Mouse (Mus musculus): ENCODE measurements at regions not wholly inside any gene's neighbourhood (a gene's known extent, or its start where the extent isn't known, plus 50 kb on each side); places are given as distances from the start of the nearest gene placed in this dataset.

GRCm38 (mm10) chr3:121902246-121902645 lies 50.1 kb upstream of the Arhgap29 start:
- 88% methylated on average over 15 of the region's 15 CpGs for WGBS (ENCODE audit: insufficient replicate concordance)
- H3K27ac ChIP-seq (ENCODE audit: low read depth, low read length), result no peak overlapping the region

GRCm38 (mm10) chr3:121900429-121900844 lies 51.9 kb upstream of the Arhgap29 start:
- Histone ChIP-seq H3K4me1 (ENCODE audit: control insufficient read depth, insufficient read depth, low read length) (no peaks in the 10 kb centered on the region), H3K4me2 (no peak overlapping the region), H3K9me3 (replicated peaks; ENCODE audit: control insufficient read depth, low read length) (no peaks in the 10 kb centered on the region), H3K9ac (ENCODE audit: low read depth, low read length) (no peak overlapping the region), H3K36me3 (ENCODE audit: control insufficient read depth, insufficient read depth, low read length) (no peaks in the 10 kb centered on the region), H3K27ac (ENCODE audit: low read depth, low read length) (no peak overlapping the region), H3K4me3 (ENCODE audit: low read depth, low read length) (no peak overlapping the region), H3K27me3 (ENCODE audit: control insufficient read depth, insufficient read depth, low read length) (no peaks in the 10 kb centered on the region)
- WGBS (ENCODE audit: insufficient replicate concordance), result 60% methylated on average over 8 of the region's 8 CpGs
- ATAC-seq (replicated peaks; ENCODE audit: insufficient number of reproducible peaks, low FRiP score, low TSS enrichment), result no peak

More at GRCm38 (mm10) chr3:121902246-121902645, 50.1 kb upstream of the Arhgap29 start:
- H3K4me2 ChIP-seq, result no peak overlapping the region
- H3K9me3 ChIP-seq (replicated peaks; ENCODE audit: control insufficient read depth, low read length), result no peaks in the 10 kb centered on the region
- no peak overlapping the region for H3K9ac ChIP-seq (ENCODE audit: low read depth, low read length)
- ATAC-seq (replicated peaks; ENCODE audit: insufficient number of reproducible peaks, low FRiP score, low TSS enrichment), result no peak
- peaks cover 14% of the 10 kb centered on the region for H3K4me1 ChIP-seq (ENCODE audit: control insufficient read depth, insufficient read depth, low read length)
- no peak overlapping the region for H3K4me3 ChIP-seq (ENCODE audit: low read depth, low read length)
- no peaks in the 10 kb centered on the region for H3K36me3 ChIP-seq (ENCODE audit: control insufficient read depth, insufficient read depth, low read length)
- no peaks in the 10 kb centered on the region for H3K27me3 ChIP-seq (ENCODE audit: control insufficient read depth, insufficient read depth, low read length)

GRCm38 (mm10) chr3:121897821-121898574 lies 54.3 kb upstream of the Arhgap29 start:
- Histone ChIP-seq H3K4me1 (ENCODE audit: control insufficient read depth, insufficient read depth, low read length) (peaks cover under 1% of the 10 kb centered on the region; the same call in 1 of the 2 replicates), H3K4me3 (ENCODE audit: low read depth, low read length) (no peak overlapping the region), H3K27ac (ENCODE audit: low read depth, low read length) (no peak overlapping the region), H3K27me3 (ENCODE audit: control insufficient read depth, insufficient read depth, low read length) (no peaks in the 10 kb centered on the region), H3K9ac (ENCODE audit: low read depth, low read length) (no peak overlapping the region), H3K36me3 (ENCODE audit: control insufficient read depth, insufficient read depth, low read length) (no peaks in the 10 kb centered on the region), H3K9me3 (replicated peaks; ENCODE audit: control insufficient read depth, low read length) (no peaks in the 10 kb centered on the region), H3K4me2 (no peak overlapping the region)
- WGBS (ENCODE audit: insufficient replicate concordance), result 82% methylated on average over 14 of the region's 14 CpGs
- ATAC-seq (replicated peaks; ENCODE audit: insufficient number of reproducible peaks, low FRiP score, low TSS enrichment), result no peak

- no peaks in the 10 kb centered on the region for H3K9me3 ChIP-seq (replicated peaks; ENCODE audit: control insufficient read depth, low read length)
- H3K4me1 ChIP-seq (ENCODE audit: control insufficient read depth, insufficient read depth, low read length), result peaks cover 24% of the 10 kb centered on the region
- no peak overlapping the region for H3K4me3 ChIP-seq (ENCODE audit: low read depth, low read length)
- H3K27me3 ChIP-seq (ENCODE audit: control insufficient read depth, insufficient read depth, low read length), result no peaks in the 10 kb centered on the region
- ATAC-seq (replicated peaks; ENCODE audit: insufficient number of reproducible peaks, low FRiP score, low TSS enrichment), result no peak
- H3K4me2 ChIP-seq, result no peak overlapping the region
- H3K36me3 ChIP-seq (ENCODE audit: control insufficient read depth, insufficient read depth, low read length), result no peaks in the 10 kb centered on the region
- no peak overlapping the region for H3K9ac ChIP-seq (ENCODE audit: low read depth, low read length)
- H3K27ac ChIP-seq (ENCODE audit: low read depth, low read length), result no peak overlapping the region
- 71% methylated on average over 7 of the region's 7 CpGs for WGBS (ENCODE audit: insufficient replicate concordance)
These were observed 58.7 kb upstream of the Arhgap29 start for GRCm38 (mm10) chr3:121893606-121894005.

GRCm38 (mm10) chr3:121892675-121893074 lies 59.7 kb upstream of the Arhgap29 start:
- Histone ChIP-seq H3K9ac (ENCODE audit: low read depth, low read length) (no peak overlapping the region), H3K27me3 (ENCODE audit: control insufficient read depth, insufficient read depth, low read length) (no peaks in the 10 kb centered on the region), H3K9me3 (replicated peaks; ENCODE audit: control insufficient read depth, low read length) (no peaks in the 10 kb centered on the region), H3K27ac (ENCODE audit: low read depth, low read length) (no peak overlapping the region), H3K4me3 (ENCODE audit: low read depth, low read length) (no peak overlapping the region), H3K4me2 (no peak overlapping the region), H3K4me1 (ENCODE audit: control insufficient read depth, insufficient read depth, low read length) (peaks cover 24% of the 10 kb centered on the region), H3K36me3 (ENCODE audit: control insufficient read depth, insufficient read depth, low read length) (no peaks in the 10 kb centered on the region)
- no peak for ATAC-seq (replicated peaks; ENCODE audit: insufficient number of reproducible peaks, low FRiP score, low TSS enrichment)
- WGBS (ENCODE audit: insufficient replicate concordance), result 82% methylated on average over 3 of the region's 3 CpGs

GRCm38 (mm10) chr3:121891338-121891737 lies 61.0 kb upstream of the Arhgap29 start:
- 0 out of 2 replicates have a peak, but pooled peaks have one; percentile 55 for ATAC-seq (replicated peaks; ENCODE audit: insufficient number of reproducible peaks, low FRiP score, low TSS enrichment)
- Histone ChIP-seq H3K27ac (ENCODE audit: low read depth, low read length) (peak overlapping the region; percentile 70), H3K9ac (ENCODE audit: low read depth, low read length) (peak overlapping the region; percentile 62; the same call in 1 of the 2 replicates), H3K4me3 (ENCODE audit: low read depth, low read length) (peak overlapping the region; percentile 32), H3K27me3 (ENCODE audit: control insufficient read depth, insufficient read depth, low read length) (no peaks in the 10 kb centered on the region), H3K36me3 (ENCODE audit: control insufficient read depth, insufficient read depth, low read length) (no peaks in the 10 kb centered on the region), H3K4me1 (ENCODE audit: control insufficient read depth, insufficient read depth, low read length) (peaks cover 34% of the 10 kb centered on the region), H3K9me3 (replicated peaks; ENCODE audit: control insufficient read depth, low read length) (no peaks in the 10 kb centered on the region), H3K4me2 (peak overlapping the region; percentile 61)
- WGBS (ENCODE audit: insufficient replicate concordance), result 14% methylated on average over 9 of the region's 9 CpGs

- H3K9me3 ChIP-seq (replicated peaks; ENCODE audit: control insufficient read depth, low read length), result no peaks in the 10 kb centered on the region
- H3K27me3 ChIP-seq (ENCODE audit: control insufficient read depth, insufficient read depth, low read length), result no peaks in the 10 kb centered on the region
- no peak for ATAC-seq (replicated peaks; ENCODE audit: insufficient number of reproducible peaks, low FRiP score, low TSS enrichment)
- peaks cover 35% of the 10 kb centered on the region for H3K4me1 ChIP-seq (ENCODE audit: control insufficient read depth, insufficient read depth, low read length)
- peak overlapping the region; percentile 62; the same call in 1 of the 2 replicates for H3K9ac ChIP-seq (ENCODE audit: low read depth, low read length)
- peak overlapping the region; percentile 32 for H3K4me3 ChIP-seq (ENCODE audit: low read depth, low read length)
- no peaks in the 10 kb centered on the region for H3K36me3 ChIP-seq (ENCODE audit: control insufficient read depth, insufficient read depth, low read length)
- peak overlapping the region; percentile 70 for H3K27ac ChIP-seq (ENCODE audit: low read depth, low read length)
- H3K4me2 ChIP-seq, result peak overlapping the region; percentile 61
- WGBS (ENCODE audit: insufficient replicate concordance), result 25% methylated on average over 5 of the region's 5 CpGs
These were observed 61.8 kb upstream of the Arhgap29 start for GRCm38 (mm10) chr3:121890563-121890962.

- ATAC-seq (replicated peaks; ENCODE audit: insufficient number of reproducible peaks, low FRiP score, low TSS enrichment), result no peak
- peaks cover 32% of the 10 kb centered on the region for H3K4me1 ChIP-seq (ENCODE audit: control insufficient read depth, insufficient read depth, low read length)
- H3K9ac ChIP-seq (ENCODE audit: low read depth, low read length), result no peak overlapping the region
- 22% methylated on average over 14 of the region's 15 CpGs for WGBS (ENCODE audit: insufficient replicate concordance)
- no peak overlapping the region for H3K4me3 ChIP-seq (ENCODE audit: low read depth, low read length)
- 0 out of 2 replicates have a peak overlapping the region, but pooled peaks have one; percentile 7 for H3K27ac ChIP-seq (ENCODE audit: low read depth, low read length)
- no peaks in the 10 kb centered on the region for H3K27me3 ChIP-seq (ENCODE audit: control insufficient read depth, insufficient read depth, low read length)
- no peaks in the 10 kb centered on the region for H3K36me3 ChIP-seq (ENCODE audit: control insufficient read depth, insufficient read depth, low read length)
- H3K4me2 ChIP-seq, result peak overlapping the region; percentile 45
- H3K9me3 ChIP-seq (replicated peaks; ENCODE audit: control insufficient read depth, low read length), result no peaks in the 10 kb centered on the region
These were observed 65.3 kb upstream of the Arhgap29 start for GRCm38 (mm10) chr3:121886870-121887605.

Data from heart, embryonic 11.5 days (tissue).